Mouse (Mus musculus): ENCODE measurements around the gene Olfr1079.
"Not testable (repeated sequence)": the region's sequence is repeated elsewhere in the genome, so short reads cannot be mapped to it uniquely, and the experiment has no call there.

The Olfr1079 gene

GRCm38 (mm10) chr2:86542380-86542779, at the start of gene Olfr1079:
Gene Olfr1079, minus strand, starts transcription at chr2:86542480.
- no peak for DNase-seq

- DNase-seq: not testable (repeated sequence)
Observed at GRCm38 (mm10) chr2:86558135-86558534, 15.9 kb upstream of the Olfr1079 start, which contains the start of gene Olfr1080. Gene Olfr1080, minus strand, starts transcription at chr2:86558235.

- DNase-seq: no peak
Observed at GRCm38 (mm10) chr2:86530991-86531390, 11.3 kb downstream of the Olfr1079 start.

- no peak for DNase-seq
Observed at GRCm38 (mm10) chr2:86508161-86508560, 34.1 kb downstream of the Olfr1079 start, which contains the start of gene Olfr1076. Gene Olfr1076, plus strand, starts transcription at chr2:86508461.

GRCm38 (mm10) chr2:86487286-86487685, 55.0 kb downstream of the Olfr1079 start, which contains the start of gene Olfr228:
Gene Olfr228, minus strand, starts transcription at chr2:86487386.
- DNase-seq: no peak
